Mouse (Mus musculus): ENCODE data around the gene Epp13. TPM values are rescaled to one million over a fixed set of nuclear protein-coding genes. Genes with fewer than 3 reads are reported as not detected.

Gene Epp13
- total and polyA plus RNA-seq, 3 experiments, result not detected

- TF ChIP-seq HCFC1 (IDR thresholded peaks at IDR 0.05; ENCODE audit: low read depth, low read length), result peak; percentile 97
- no peak for TF ChIP-seq CHD1 (IDR thresholded peaks at IDR 0.05; ENCODE audit: low read depth, low read length)
- TF ChIP-seq ZMIZ1 (IDR thresholded peaks at IDR 0.05; ENCODE audit: low read depth, low read length), result 0 out of 2 replicates have a peak, but pooled peaks have one; percentile 63
- 0 out of 2 replicates have a peak, but pooled peaks have one; percentile 42 for TF ChIP-seq TBP (conservative IDR thresholded peaks at IDR 0.05; ENCODE audit: low read depth, low read length)
- TF ChIP-seq CTCF (conservative IDR thresholded peaks at IDR 0.05 in 1 of 2, IDR thresholded peaks at IDR 0.05 in 1 of 2; ENCODE audit: low read depth in 2 of 2, low read length in 2 of 2), result peak in 1 of 2 experiments; percentile 66; a peak in 2 of 4 replicates
- 0 out of 2 replicates have a peak, but pooled peaks have one; percentile 13 for TF ChIP-seq TCF12 (IDR thresholded peaks at IDR 0.05; ENCODE audit: low read depth, low read length)
- no peak for TF ChIP-seq ZNF384 (IDR thresholded peaks at IDR 0.05; ENCODE audit: low read depth, low read length)
- peak; percentile 75; the same call in 1 of the 2 replicates for TF ChIP-seq ELF1 (IDR thresholded peaks at IDR 0.05; ENCODE audit: low read depth, low read length)
- TF ChIP-seq MXI1 (IDR thresholded peaks at IDR 0.05; ENCODE audit: low read depth, low read length), result peak; percentile 49
- no peak for TF ChIP-seq RCOR1 (conservative IDR thresholded peaks at IDR 0.05; ENCODE audit: low read depth, low read length)
- TF ChIP-seq KAT2A (IDR thresholded peaks at IDR 0.05; ENCODE audit: insufficient replicate concordance, low read length), result peak; percentile 88; the same call in 1 of the 2 replicates
- peak; percentile 44 for TF ChIP-seq RAD21 (IDR thresholded peaks at IDR 0.05; ENCODE audit: low read depth, low read length)
- TF ChIP-seq GABPA (IDR thresholded peaks at IDR 0.05; ENCODE audit: insufficient replicate concordance, low read depth, low read length), result peak; percentile 31; the same call in 1 of the 2 replicates
- TF ChIP-seq POLR2A (IDR thresholded peaks at IDR 0.05; ENCODE audit: low read depth, low read length), result peak; percentile 64
- no peaks in the 10 kb centered on the region for H3K27me3 ChIP-seq (replicated peaks)
- dilution Hi-C loops (cut with MboI; ENCODE audit: extremely low pct_ligation_motif_present, extremely low pct_unique_long_range_greater_than_20kb, low sequenced_read_pairs), result no loop called here
- peak overlapping the region; percentile 72 for H3K4me2 ChIP-seq (ENCODE audit: insufficient read depth, low read depth, poor library complexity, severe bottlenecking)
- no peaks in the 10 kb centered on the region; the same call in 1 of the 2 replicates for H3K79me2 ChIP-seq (replicated peaks; ENCODE audit: control insufficient read depth, extremely low read depth, insufficient read depth, poor library complexity, severe bottlenecking)
- DNase-seq (ENCODE audit: extremely low read depth), result peak; percentile 82
- H3K4me1 ChIP-seq (ENCODE audit: control insufficient read depth in 1 of 2, insufficient read depth in 2 of 2), result peaks cover 11 to 25% of the 10 kb centered on the region in 2 experiments; a peak in 3 of 4 replicates
- H3K36me3 ChIP-seq (replicated peaks in 1 of 2; ENCODE audit: control insufficient read depth in 1 of 2, insufficient read depth in 1 of 2, low read length in 1 of 2), result peaks cover 0 to 5% of the 10 kb centered on the region in 2 experiments
- H3K9ac ChIP-seq (ENCODE audit: insufficient read depth, low read depth), result peak overlapping the region; percentile 72
- in situ Hi-C loops (cut with MboI; ENCODE audit: low pct_ligation_motif_present, low pct_unique_long_range_greater_than_20kb, low sequenced_read_pairs), result loop anchor here (25.0 kb wide), 1 partner anchor 104 kb away; the partner anchor contains the start of genes Smim17 and Zfp28
- peak overlapping the region; percentile 66 to 84 (median 72) for H3K4me3 ChIP-seq (replicated peaks in 1 of 3; ENCODE audit: low read depth in 2 of 3, low read length in 2 of 3, poor library complexity in 1 of 3)
- H3K27ac ChIP-seq (ENCODE audit: insufficient read depth, low read depth), result peak overlapping the region; percentile 50
- no peaks in the 10 kb centered on the region for H3K9me3 ChIP-seq (replicated peaks; ENCODE audit: low read length)
Measured at GRCm38 (mm10) chr7:6283451-6284075, 31.1 kb downstream of the Epp13 start.

- TF ChIP-seq ZNF384 (IDR thresholded peaks at IDR 0.05; ENCODE audit: low read depth, low read length), result no peak
- TF ChIP-seq ZMIZ1 (IDR thresholded peaks at IDR 0.05; ENCODE audit: low read depth, low read length), result peak; percentile 56; the same call in 1 of the 2 replicates
- TF ChIP-seq BHLHE40 (IDR thresholded peaks at IDR 0.05; ENCODE audit: low read depth, low read length), result peak; percentile 56; the same call in 1 of the 2 replicates
- Histone ChIP-seq H3K79me2 (replicated peaks; ENCODE audit: control insufficient read depth, extremely low read depth, insufficient read depth, poor library complexity, severe bottlenecking) (no peaks in the 10 kb centered on the region; the same call in 1 of the 2 replicates), H3K9me3 (replicated peaks; ENCODE audit: low read length) (no peaks in the 10 kb centered on the region), H3K4me2 (ENCODE audit: insufficient read depth, low read depth, poor library complexity, severe bottlenecking) (no peak overlapping the region), H3K4me3 (replicated peaks in 1 of 3; ENCODE audit: low read depth in 2 of 3, low read length in 2 of 3, poor library complexity in 1 of 3) (no peak overlapping the region), H3K9ac (ENCODE audit: insufficient read depth, low read depth) (no peak overlapping the region), H3K27me3 (replicated peaks) (no peaks in the 10 kb centered on the region), H3K36me3 (replicated peaks in 1 of 2; ENCODE audit: control insufficient read depth in 1 of 2, insufficient read depth in 1 of 2, low read length in 1 of 2) (peaks cover 0 to 5% of the 10 kb centered on the region in 2 experiments), H3K4me1 (ENCODE audit: control insufficient read depth in 1 of 2, insufficient read depth in 2 of 2) (peaks cover 11 to 25% of the 10 kb centered on the region in 2 experiments; a peak in 3 of 4 replicates), H3K27ac (ENCODE audit: insufficient read depth, low read depth) (no peak overlapping the region)
- no peak for DNase-seq (ENCODE audit: extremely low read depth)
- in situ Hi-C loops (cut with MboI; ENCODE audit: low pct_ligation_motif_present, low pct_unique_long_range_greater_than_20kb, low sequenced_read_pairs) (loop anchor here (25.0 kb wide), 1 partner anchor 103 kb away; the partner anchor contains the start of genes Smim17 and Zfp28), dilution Hi-C loops (cut with MboI; ENCODE audit: extremely low pct_ligation_motif_present, extremely low pct_unique_long_range_greater_than_20kb, low sequenced_read_pairs) (no loop called here)
Measured at GRCm38 (mm10) chr7:6284442-6285012, 32.0 kb downstream of the Epp13 start.

All from CH12.LX (cell line).